Mouse (Mus musculus): ENCODE data around the gene Kcmf1. TPM values are rescaled to one million over a fixed set of nuclear protein-coding genes. Genes with fewer than 3 reads are reported as not detected.
A peak's percentile ranks its signal among the peaks of the same experiment; 100 is the strongest.

The Kcmf1 gene
- total and polyA plus RNA-seq, 3 experiments: 95.7 to 185 (median 107) TPM

GRCm38 (mm10) chr6:72937859-72938258 lies 38.1 kb upstream of the Kcmf1 start:
- WGBS: 39% methylated on average over 5 of the region's 5 CpGs
- no peaks in the 10 kb centered on the region; the same call in 1 of the 2 replicates for H3K4me1 ChIP-seq (ENCODE audit: control insufficient read depth, insufficient read depth, low read length)
- no peaks in the 10 kb centered on the region for H3K79me2 ChIP-seq (replicated peaks; ENCODE audit: control insufficient read depth, insufficient read depth, low read length)
- no peak overlapping the region for H3K27ac ChIP-seq
- H3K27me3 ChIP-seq (ENCODE audit: control insufficient read depth, insufficient read depth, low read length): no peaks in the 10 kb centered on the region
- TF ChIP-seq EP300 (IDR thresholded peaks at IDR 0.05; ENCODE audit: insufficient read depth, low read depth, low read length): no peak
- no peak for TF ChIP-seq POLR2A (IDR thresholded peaks at IDR 0.05; ENCODE audit: insufficient read depth, low read depth, low read length)
- TF ChIP-seq CTCF (IDR thresholded peaks at IDR 0.05): no peak
- H3K9ac ChIP-seq (ENCODE audit: low read depth, low read length): no peak overlapping the region
- intact Hi-C loops (cut with DNase I): no loop called here
- H3K36me3 ChIP-seq (ENCODE audit: control insufficient read depth, insufficient read depth, low read length): no peaks in the 10 kb centered on the region
- DNase-seq: peak in 1 of 2 experiments; percentile 5
- no peak overlapping the region for H3K4me3 ChIP-seq

DNA sequence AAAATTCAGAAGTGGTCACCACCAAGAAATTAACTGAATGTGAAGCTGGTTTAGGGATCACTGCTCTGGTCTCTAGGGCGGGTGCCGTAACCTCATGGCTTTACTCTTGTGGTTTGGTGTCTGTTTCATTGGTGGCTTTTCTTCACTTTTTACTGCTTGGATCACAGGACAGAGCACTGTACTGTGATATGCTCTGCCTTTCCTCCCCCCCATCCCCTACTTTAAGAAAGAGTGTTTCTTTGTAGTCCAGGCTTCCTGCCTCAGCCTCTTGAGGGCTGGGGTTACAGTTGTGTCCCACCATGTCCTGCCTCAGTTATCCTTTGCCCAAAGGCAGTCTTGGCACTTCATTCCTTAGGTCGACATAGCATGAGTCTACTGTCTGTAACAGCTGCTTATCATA lies 37.7 kb upstream of the Kcmf1 start:
- no peak for DNase-seq
- Histone ChIP-seq H3K27ac (no peak overlapping the region), H3K36me3 (ENCODE audit: control insufficient read depth, insufficient read depth, low read length) (no peaks in the 10 kb centered on the region), H3K4me1 (ENCODE audit: control insufficient read depth, insufficient read depth, low read length) (no peaks in the 10 kb centered on the region; the same call in 1 of the 2 replicates), H3K9ac (ENCODE audit: low read depth, low read length) (no peak overlapping the region), H3K4me3 (no peak overlapping the region), H3K27me3 (ENCODE audit: control insufficient read depth, insufficient read depth, low read length) (no peaks in the 10 kb centered on the region), H3K79me2 (replicated peaks; ENCODE audit: control insufficient read depth, insufficient read depth, low read length) (no peaks in the 10 kb centered on the region)
- TF ChIP-seq POLR2A (IDR thresholded peaks at IDR 0.05; ENCODE audit: insufficient read depth, low read depth, low read length) (no peak), EP300 (IDR thresholded peaks at IDR 0.05; ENCODE audit: insufficient read depth, low read depth, low read length) (no peak), CTCF (IDR thresholded peaks at IDR 0.05) (no peak)
- WGBS: 81% methylated on average over 3 of the region's 3 CpGs
- intact Hi-C loops (cut with DNase I): no loop called here

DNA sequence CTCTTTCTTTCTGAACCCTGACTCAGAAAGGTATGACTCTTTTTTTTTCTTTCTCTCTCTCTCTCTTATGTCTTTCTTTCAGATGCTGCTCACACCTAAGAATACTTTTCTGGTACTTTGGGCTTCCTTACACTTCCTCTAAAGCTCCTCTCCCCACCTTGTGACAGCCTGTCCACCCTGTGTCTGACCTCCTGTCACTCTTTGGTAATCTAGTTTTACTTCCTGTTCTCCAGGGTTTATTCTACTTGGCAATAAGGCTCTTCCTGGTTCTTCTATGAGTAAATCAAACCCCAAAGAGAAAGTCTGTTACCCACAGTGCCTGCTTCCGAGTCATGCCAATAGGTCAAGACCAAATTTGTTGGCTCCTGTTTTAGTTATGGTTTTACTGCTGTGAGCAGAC lies 33.2 kb upstream of the Kcmf1 start:
- WGBS: 68% methylated on average over 1 of the region's 1 CpGs
- Histone ChIP-seq H3K79me2 (replicated peaks; ENCODE audit: control insufficient read depth, insufficient read depth, low read length) (no peaks in the 10 kb centered on the region), H3K9ac (ENCODE audit: low read depth, low read length) (no peak overlapping the region), H3K4me3 (no peak overlapping the region), H3K36me3 (ENCODE audit: control insufficient read depth, insufficient read depth, low read length) (no peaks in the 10 kb centered on the region), H3K27ac (no peak overlapping the region), H3K4me1 (ENCODE audit: control insufficient read depth, insufficient read depth, low read length) (no peaks in the 10 kb centered on the region; the same call in 1 of the 2 replicates), H3K27me3 (ENCODE audit: control insufficient read depth, insufficient read depth, low read length) (no peaks in the 10 kb centered on the region)
- intact Hi-C loops (cut with DNase I): no loop called here
- TF ChIP-seq POLR2A (IDR thresholded peaks at IDR 0.05; ENCODE audit: insufficient read depth, low read depth, low read length) (no peak), EP300 (IDR thresholded peaks at IDR 0.05; ENCODE audit: insufficient read depth, low read depth, low read length) (no peak), CTCF (IDR thresholded peaks at IDR 0.05) (no peak)
- no peak for DNase-seq

DNA sequence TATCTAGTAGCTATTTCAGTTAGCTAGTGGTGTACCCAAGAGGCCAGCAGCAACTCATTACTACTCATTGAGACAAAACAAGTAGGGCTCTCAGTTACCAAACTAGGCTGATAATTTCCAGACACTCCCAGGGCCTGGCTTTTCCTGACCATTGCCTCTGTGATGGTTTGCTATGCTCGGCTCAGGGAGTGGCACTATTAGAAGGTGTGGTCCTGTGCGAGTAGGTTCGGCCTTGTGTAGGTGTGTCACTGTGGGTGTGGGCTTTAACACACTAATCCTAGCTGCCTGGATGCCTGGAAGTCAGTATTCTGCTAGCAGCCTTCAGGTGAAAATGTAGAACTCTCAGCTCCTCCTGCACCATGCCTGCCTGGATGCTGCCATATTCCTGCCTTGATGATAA lies 31.8 kb upstream of the Kcmf1 start:
- Histone ChIP-seq H3K79me2 (replicated peaks; ENCODE audit: control insufficient read depth, insufficient read depth, low read length) (no peaks in the 10 kb centered on the region), H3K27me3 (ENCODE audit: control insufficient read depth, insufficient read depth, low read length) (no peaks in the 10 kb centered on the region), H3K9ac (ENCODE audit: low read depth, low read length) (no peak overlapping the region), H3K27ac (no peak overlapping the region), H3K36me3 (ENCODE audit: control insufficient read depth, insufficient read depth, low read length) (no peaks in the 10 kb centered on the region), H3K4me3 (no peak overlapping the region), H3K4me1 (ENCODE audit: control insufficient read depth, insufficient read depth, low read length) (peaks cover 5% of the 10 kb centered on the region)
- intact Hi-C loops (cut with DNase I): no loop called here
- TF ChIP-seq EP300 (IDR thresholded peaks at IDR 0.05; ENCODE audit: insufficient read depth, low read depth, low read length) (no peak), CTCF (IDR thresholded peaks at IDR 0.05) (no peak)
- DNase-seq: no peak
- 79% methylated on average over 3 of the region's 3 CpGs for WGBS

DNA sequence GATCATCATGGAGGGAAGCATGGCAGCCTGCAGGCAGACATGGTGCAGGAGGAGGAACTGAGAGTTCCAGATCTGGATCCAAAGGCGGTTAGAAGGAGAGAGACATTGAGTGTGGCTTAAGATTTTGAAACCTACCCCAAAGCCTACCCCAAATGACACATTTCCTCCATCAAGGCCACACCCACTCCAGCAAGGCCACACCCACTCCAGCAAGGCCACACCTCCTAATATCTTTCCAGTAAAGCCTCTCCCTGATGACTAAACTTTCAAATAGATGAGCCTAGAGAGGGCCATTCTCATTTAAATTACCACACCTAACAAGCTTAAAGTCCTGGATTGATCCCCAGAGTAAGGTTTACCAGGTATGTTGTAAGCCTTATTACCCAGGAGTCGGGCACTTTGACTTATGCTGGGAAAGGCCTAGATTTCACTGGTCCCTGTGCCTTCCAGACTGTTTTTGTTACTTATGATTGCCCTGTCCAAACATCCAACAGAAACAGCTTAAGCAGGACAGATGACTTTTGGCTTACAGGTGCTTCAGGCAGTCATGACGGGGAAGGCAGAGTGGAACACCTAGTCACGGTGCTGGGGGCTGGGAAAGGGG lies 30.1 kb upstream of the Kcmf1 start:
- H3K27ac ChIP-seq: no peak overlapping the region
- WGBS: 97% methylated on average over 4 of the region's 4 CpGs
- no peak overlapping the region for H3K4me3 ChIP-seq
- no peak for DNase-seq
- H3K9ac ChIP-seq (ENCODE audit: low read depth, low read length): no peak overlapping the region
- no peaks in the 10 kb centered on the region for H3K36me3 ChIP-seq (ENCODE audit: control insufficient read depth, insufficient read depth, low read length)
- H3K4me1 ChIP-seq (ENCODE audit: control insufficient read depth, insufficient read depth, low read length): peaks cover 5% of the 10 kb centered on the region
- H3K27me3 ChIP-seq (ENCODE audit: control insufficient read depth, insufficient read depth, low read length): no peaks in the 10 kb centered on the region
- TF ChIP-seq POLR2A (IDR thresholded peaks at IDR 0.05; ENCODE audit: insufficient read depth, low read depth, low read length) (no peak), EP300 (IDR thresholded peaks at IDR 0.05; ENCODE audit: insufficient read depth, low read depth, low read length) (no peak), CTCF (IDR thresholded peaks at IDR 0.05) (no peak)
- intact Hi-C loops (cut with DNase I): no loop called here
- H3K79me2 ChIP-seq (replicated peaks; ENCODE audit: control insufficient read depth, insufficient read depth, low read length): no peaks in the 10 kb centered on the region

DNA sequence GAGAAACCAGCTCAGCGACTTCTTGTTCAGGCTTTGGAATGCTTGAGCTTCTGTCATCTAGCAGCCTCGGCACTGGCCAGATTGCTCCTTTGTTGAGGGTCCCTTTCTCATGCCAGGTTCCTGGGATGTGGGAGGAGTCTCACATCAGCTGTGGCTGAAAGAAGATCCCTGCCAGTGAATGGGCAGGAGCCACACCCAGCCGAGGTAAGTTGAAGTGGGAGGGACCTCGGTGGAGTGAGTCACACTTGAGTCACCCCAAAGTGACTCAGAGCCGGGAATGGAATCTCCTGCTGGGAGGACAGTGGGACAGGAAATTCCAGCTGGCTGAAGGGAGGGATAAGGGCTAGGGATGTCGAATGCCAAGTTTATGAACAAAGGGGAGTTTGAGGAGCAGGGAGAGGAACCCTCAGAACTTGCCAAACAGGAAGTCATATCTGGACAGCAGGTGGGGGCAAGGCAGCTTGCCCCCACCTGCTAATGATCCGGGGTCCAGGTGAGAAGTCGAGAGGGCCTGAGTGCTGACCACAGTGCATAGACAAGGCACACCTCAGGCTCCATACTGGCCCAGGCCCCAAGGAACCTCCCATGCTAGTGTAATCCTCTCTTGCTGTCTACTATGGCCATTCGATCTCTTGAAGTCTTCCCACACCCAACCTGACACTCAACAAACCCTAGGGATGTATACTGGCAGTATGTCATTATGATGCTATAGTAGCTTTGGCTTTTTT lies 27.1 kb upstream of the Kcmf1 start:
- WGBS: 15% methylated on average over 9 of the region's 9 CpGs
- intact Hi-C loops (cut with DNase I): no loop called here
- peaks cover 5% of the 10 kb centered on the region for H3K4me1 ChIP-seq (ENCODE audit: control insufficient read depth, insufficient read depth, low read length)
- DNase-seq: peak; percentile 49 to 76
- no peaks in the 10 kb centered on the region for H3K27me3 ChIP-seq (ENCODE audit: control insufficient read depth, insufficient read depth, low read length)
- H3K79me2 ChIP-seq (replicated peaks; ENCODE audit: control insufficient read depth, insufficient read depth, low read length): no peaks in the 10 kb centered on the region
- no peaks in the 10 kb centered on the region for H3K36me3 ChIP-seq (ENCODE audit: control insufficient read depth, insufficient read depth, low read length)
- TF ChIP-seq CTCF (IDR thresholded peaks at IDR 0.05) (no peak), EP300 (IDR thresholded peaks at IDR 0.05; ENCODE audit: insufficient read depth, low read depth, low read length) (no peak)
- no peak overlapping the region for H3K9ac ChIP-seq (ENCODE audit: low read depth, low read length)
- H3K4me3 ChIP-seq: no peak overlapping the region
- peak overlapping the region; percentile 13; the same call in 1 of the 2 replicates for H3K27ac ChIP-seq

All from heart, adult 2 months (tissue).